Mouse (Mus musculus): ENCODE measurements around the gene Mid1.

- TF ChIP-seq CTCF (IDR thresholded peaks at IDR 0.05; ENCODE audit: extremely low read depth, insufficient read depth, low read length), result no peak
- no peak for TF ChIP-seq POLR2A (IDR thresholded peaks at IDR 0.05; ENCODE audit: extremely low read depth, insufficient read depth, low read length)
Measured at GRCm38 (mm10) chrX:169862440-169862839, 177.4 kb downstream of the Mid1 start.
